Mouse (Mus musculus) limb, embryonic 15.5 days (tissue): ENCODE data around the gene Scimp. TPM values are rescaled to one million over a fixed set of nuclear protein-coding genes. Genes with fewer than 3 reads are reported as not detected.
"Not testable (repeated sequence)": the region's sequence is repeated elsewhere in the genome, so short reads cannot be mapped to it uniquely, and the experiment has no call there.

Experiments used
- ATAC-seq: fragments of 200-750 bp; cut with Nextera tagmentation; 2 replicates; pipeline ENCODE4 v1.8.0; 2017; ENCODE audit warnings: low read depth, moderate TSS enrichment; ENCODE audit not compliant: insufficient number of reproducible peaks, low FRiP score, low TSS enrichment
- H3K27ac ChIP-seq: fragments of 300-500 bp; sonication (generic); 2 replicates; pipeline ENCODE4 v1.5.1; 2015; ENCODE audit warnings: moderate library complexity, mild to moderate bottlenecking, inconsistent platforms
- H3K27me3 ChIP-seq: fragments of 300-500 bp; sonication (generic); 2 replicates; pipeline ENCODE4 v1.6.1; 2015; ENCODE audit warnings: inconsistent platforms
- H3K36me3 ChIP-seq: fragments of 300-500 bp; sonication (generic); 2 replicates; pipeline ENCODE4 v1.6.1; 2015; ENCODE audit warnings: inconsistent platforms
- H3K4me1 ChIP-seq: fragments of 300-500 bp; sonication (generic); 2 replicates; pipeline ENCODE4 v1.6.1; 2015; ENCODE audit warnings: inconsistent platforms
- H3K4me2 ChIP-seq: fragments of 300-500 bp; sonication (generic); 2 replicates; pipeline ENCODE4 v1.6.1; 2015; ENCODE audit warnings: mild to moderate bottlenecking, inconsistent platforms
- H3K4me3 ChIP-seq: fragments of 300-500 bp; sonication (generic); 2 replicates; pipeline ENCODE4 v1.5.1; 2015; ENCODE audit warnings: mild to moderate bottlenecking, inconsistent platforms
- H3K9ac ChIP-seq: fragments of 300-500 bp; sonication (generic); 2 replicates; pipeline ENCODE4 v1.6.1; 2015; ENCODE audit warnings: inconsistent platforms
- H3K9me3 ChIP-seq: fragments of 300-500 bp; sonication (generic); 2 replicates; pipeline ENCODE4 v1.6.1; 2016; ENCODE audit warnings: inconsistent platforms
- WGBS: fragments of 180-500 bp; shearing (Covaris S2); methylation state at CpG from one replicate; pipeline ENCODE4 v1.1.7; 2015; 5-methylcytosine and 5-hydroxymethylcytosine counted together
- polyA plus RNA-seq: library from polyadenylated mRNA; unstranded; fragments of >200 nt; fragmentation: Nextera tagmentation; extraction: Ambion mirVana; gene quantifications from 2 replicates; pipeline ENCODE4 v1.2.1, GENCODE M21; 2015

Scimp gene
- polyA plus RNA-seq, 1 experiment from 2014 or later, result 0.27 TPM

- 85% methylated on average over 10 of the region's 10 CpGs for WGBS
- no peak for ATAC-seq
Observed at GRCm38 (mm10) chr11:70788972-70789655, 23.3 kb downstream of the Scimp start.

GRCm38 (mm10) chr11:70787052-70787451 is 25.3 kb downstream of the Scimp start:
- WGBS, result 59% methylated on average over 11 of the region's 11 CpGs

More at GRCm38 (mm10) chr11:70788972-70789655, 23.3 kb downstream of the Scimp start:
- no peak overlapping the region for H3K9ac ChIP-seq
- no peak overlapping the region for H3K27ac ChIP-seq
- no peaks in the 10 kb centered on the region for H3K36me3 ChIP-seq
- H3K4me1 ChIP-seq, result no peaks in the 10 kb centered on the region
- H3K4me2 ChIP-seq, result no peak overlapping the region
- no peak overlapping the region for H3K4me3 ChIP-seq
- H3K9me3 ChIP-seq, result no peaks in the 10 kb centered on the region
- no peaks in the 10 kb centered on the region for H3K27me3 ChIP-seq

GRCm38 (mm10) chr11:70785908-70786307 is 26.5 kb downstream of the Scimp start:
- ATAC-seq, result no peak
- Histone ChIP-seq H3K36me3 (no peaks in the 10 kb centered on the region), H3K27me3 (no peaks in the 10 kb centered on the region), H3K9ac (no peak overlapping the region), H3K4me3 (no peak overlapping the region), H3K4me2 (no peak overlapping the region), H3K27ac (no peak overlapping the region), H3K9me3 (no peaks in the 10 kb centered on the region), H3K4me1 (no peaks in the 10 kb centered on the region)
- WGBS, result 55% methylated on average over 2 of the region's 2 CpGs

More at GRCm38 (mm10) chr11:70787052-70787451, 25.3 kb downstream of the Scimp start:
- ATAC-seq, result no peak
- Histone ChIP-seq H3K27me3 (no peaks in the 10 kb centered on the region), H3K36me3 (no peaks in the 10 kb centered on the region), H3K9me3 (no peaks in the 10 kb centered on the region), H3K4me2 (no peak overlapping the region), H3K4me3 (no peak overlapping the region), H3K9ac (no peak overlapping the region), H3K27ac (no peak overlapping the region), H3K4me1 (no peaks in the 10 kb centered on the region)

- H3K27me3 ChIP-seq, H3K27ac ChIP-seq, H3K9me3 ChIP-seq, H3K9ac ChIP-seq, H3K4me1 ChIP-seq, ATAC-seq, H3K4me3 ChIP-seq, H3K4me2 ChIP-seq: not testable (repeated sequence)
- WGBS, result 31% methylated on average over 6 of the region's 6 CpGs
- peaks cover 13% of the 10 kb centered on the region; the same call in 1 of the 2 replicates for H3K36me3 ChIP-seq
Observed at GRCm38 (mm10) chr11:70778058-70778457, 34.3 kb downstream of the Scimp start.

- no peaks in the 10 kb centered on the region for H3K9me3 ChIP-seq
- no peaks in the 10 kb centered on the region for H3K27me3 ChIP-seq
- no peak overlapping the region for H3K4me3 ChIP-seq
- no peak overlapping the region for H3K9ac ChIP-seq
- H3K27ac ChIP-seq, result no peak overlapping the region
- 67% methylated on average over 6 of the region's 6 CpGs for WGBS
- ATAC-seq, result no peak
- H3K4me1 ChIP-seq, result peaks cover 4% of the 10 kb centered on the region; the same call in 1 of the 2 replicates
- H3K4me2 ChIP-seq, result no peak overlapping the region
- H3K36me3 ChIP-seq, result peaks cover 14% of the 10 kb centered on the region
Observed at GRCm38 (mm10) chr11:70777634-70778033, 34.8 kb downstream of the Scimp start.

GRCm38 (mm10) chr11:70776830-70777571 is 35.4 kb downstream of the Scimp start:
- H3K9me3 ChIP-seq, result no peaks in the 10 kb centered on the region
- no peak overlapping the region for H3K27ac ChIP-seq
- no peak overlapping the region for H3K4me2 ChIP-seq
- no peak overlapping the region for H3K4me3 ChIP-seq
- WGBS, result 27% methylated on average over 17 of the region's 17 CpGs
- peaks cover 21% of the 10 kb centered on the region for H3K36me3 ChIP-seq
- peak; percentile 52; the same call in 1 of the 2 replicates for ATAC-seq
- no peaks in the 10 kb centered on the region for H3K27me3 ChIP-seq
- peaks cover 4% of the 10 kb centered on the region; the same call in 1 of the 2 replicates for H3K4me1 ChIP-seq
- no peak overlapping the region for H3K9ac ChIP-seq

- H3K9me3 ChIP-seq, result no peaks in the 10 kb centered on the region
- no peak for ATAC-seq
- no peak overlapping the region for H3K27ac ChIP-seq
- H3K4me1 ChIP-seq, result peaks cover 3% of the 10 kb centered on the region; the same call in 1 of the 2 replicates
- no peaks in the 10 kb centered on the region for H3K27me3 ChIP-seq
- WGBS, result 92% methylated on average over 3 of the region's 3 CpGs
- peaks cover 36% of the 10 kb centered on the region for H3K36me3 ChIP-seq
- no peak overlapping the region for H3K4me3 ChIP-seq
- H3K4me2 ChIP-seq, result no peak overlapping the region
- H3K9ac ChIP-seq, result no peak overlapping the region
Observed at GRCm38 (mm10) chr11:70770804-70771203, 41.6 kb downstream of the Scimp start.

GRCm38 (mm10) chr11:70765776-70766445 is 46.5 kb downstream of the Scimp start:
- H3K27me3 ChIP-seq, result no peaks in the 10 kb centered on the region
- no peak overlapping the region for H3K4me2 ChIP-seq
- peak; percentile 32; the same call in 1 of the 2 replicates for ATAC-seq
- no peaks in the 10 kb centered on the region for H3K9me3 ChIP-seq
- peaks cover 5% of the 10 kb centered on the region; the same call in 1 of the 2 replicates for H3K36me3 ChIP-seq
- no peak overlapping the region for H3K4me3 ChIP-seq
- WGBS, result 67% methylated on average over 16 of the region's 16 CpGs
- H3K4me1 ChIP-seq, result peaks cover 17% of the 10 kb centered on the region
- H3K27ac ChIP-seq, result no peak overlapping the region
- no peak overlapping the region for H3K9ac ChIP-seq

- no peaks in the 10 kb centered on the region for H3K9me3 ChIP-seq
- peak within 1 kb of the TSS; percentile 74 for H3K4me3 ChIP-seq
- no peaks in the 10 kb centered on the region for H3K27me3 ChIP-seq
- peak within 1 kb of the TSS; percentile 87 for H3K4me2 ChIP-seq
- peak; percentile 80 for ATAC-seq
- H3K9ac ChIP-seq, result peak within 1 kb of the TSS; percentile 69
- H3K27ac ChIP-seq, result peak within 1 kb of the TSS; percentile 83
- under 1% methylated on average over 68 of the region's 78 CpGs for WGBS
- H3K4me1 ChIP-seq, result peaks cover 17% of the 10 kb centered on the region
- peaks cover 4% of the 10 kb centered on the region; the same call in 1 of the 2 replicates for H3K36me3 ChIP-seq
Observed at GRCm38 (mm10) chr11:70763936-70764808, 48.2 kb downstream of the Scimp start, which contains the start of gene Zfp3. Gene Zfp3 (plus strand): TSS chr11:70764209.

- ATAC-seq, result no peak
- H3K4me3 ChIP-seq, result peak overlapping the region; percentile 74
- peaks cover 4% of the 10 kb centered on the region; the same call in 1 of the 2 replicates for H3K36me3 ChIP-seq
- WGBS, result 29% methylated on average over 3 of the region's 3 CpGs
- H3K4me2 ChIP-seq, result peak overlapping the region; percentile 87
- H3K27me3 ChIP-seq, result no peaks in the 10 kb centered on the region
- no peak overlapping the region for H3K9ac ChIP-seq
- H3K4me1 ChIP-seq, result peaks cover 17% of the 10 kb centered on the region
- no peaks in the 10 kb centered on the region for H3K9me3 ChIP-seq
- peak overlapping the region; percentile 83 for H3K27ac ChIP-seq
Observed at GRCm38 (mm10) chr11:70763582-70763935, 48.8 kb downstream of the Scimp start.

GRCm38 (mm10) chr11:70762641-70763040 is 49.7 kb downstream of the Scimp start:
- peaks cover 2% of the 10 kb centered on the region; the same call in 1 of the 2 replicates for H3K36me3 ChIP-seq

More at GRCm38 (mm10) chr11:70762641-70763040, 49.7 kb downstream of the Scimp start:
- no peaks in the 10 kb centered on the region for H3K27me3 ChIP-seq
- H3K9me3 ChIP-seq, result no peaks in the 10 kb centered on the region
- H3K27ac ChIP-seq, result no peak overlapping the region
- H3K4me2 ChIP-seq, result no peak overlapping the region
- no peak overlapping the region for H3K4me3 ChIP-seq
- no peak for ATAC-seq
- 76% methylated on average over 9 of the region's 9 CpGs for WGBS
- no peak overlapping the region for H3K9ac ChIP-seq
- H3K4me1 ChIP-seq, result peaks cover 17% of the 10 kb centered on the region
